Mouse (Mus musculus) forebrain, embryonic 12.5 days (tissue): ENCODE data around the gene Adra2c. TPM values are rescaled to one million over a fixed set of nuclear protein-coding genes. Genes with fewer than 3 reads are reported as not detected.

Experiments
- ATAC-seq: fragments of 200-750 bp; cut with Nextera tagmentation; 2 replicates; pipeline ENCODE4 v1.8.0; 2017; ENCODE audit warnings: moderate TSS enrichment; ENCODE audit not compliant: low FRiP score
- H3K27ac ChIP-seq: fragments of 300-500 bp; sonication (generic); 2 replicates; pipeline ENCODE4 v1.5.1; 2016; ENCODE audit warnings: mild to moderate bottlenecking
- H3K27me3 ChIP-seq: fragments of 300-500 bp; sonication (generic); 2 replicates; pipeline ENCODE4 v1.6.1; 2016; ENCODE audit warnings: mild to moderate bottlenecking
- H3K36me3 ChIP-seq: fragments of 300-500 bp; sonication (generic); replicated peaks from 2 replicates; pipeline ENCODE4 v1.6.1; 2016; ENCODE audit warnings: mild to moderate bottlenecking
- H3K4me1 ChIP-seq: fragments of 300-500 bp; sonication (generic); 2 replicates; pipeline ENCODE4 v1.6.1; 2016
- H3K4me2 ChIP-seq: fragments of 300-500 bp; sonication (generic); 2 replicates; pipeline ENCODE4 v1.6.1; 2016; ENCODE audit warnings: mild to moderate bottlenecking, moderate library complexity
- H3K4me3 ChIP-seq: fragments of 300-500 bp; sonication (generic); replicated peaks from 2 replicates; pipeline ENCODE4 v1.5.1; 2016; ENCODE audit warnings: mild to moderate bottlenecking
- H3K9ac ChIP-seq: fragments of 300-500 bp; sonication (generic); 2 replicates; pipeline ENCODE4 v1.6.1; 2016; ENCODE audit warnings: mild to moderate bottlenecking
- H3K9me3 ChIP-seq: fragments of 300-500 bp; sonication (generic); 2 replicates; pipeline ENCODE4 v1.6.1; 2016
- WGBS: fragments of 180-500 bp; shearing (Covaris S2); methylation state at CpG from one replicate; pipeline ENCODE4 v1.1.7; 2016; 5-methylcytosine and 5-hydroxymethylcytosine counted together
- polyA plus RNA-seq: library from polyadenylated mRNA; unstranded; fragments of >200 nt; fragmentation: Nextera tagmentation; extraction: Ambion mirVana; gene quantifications from 2 replicates; pipeline ENCODE4 v1.2.1, GENCODE M21; 2016

Gene Adra2c
- polyA plus RNA-seq, 1 experiment from 2014 or later, result 0.10 TPM

GRCm38 (mm10) chr5:35279696-35280001 lies 1.5 kb downstream of the Adra2c start:
- H3K9ac ChIP-seq, result peak overlapping the region; percentile 13; the same call in 1 of the 2 replicates

DNA sequence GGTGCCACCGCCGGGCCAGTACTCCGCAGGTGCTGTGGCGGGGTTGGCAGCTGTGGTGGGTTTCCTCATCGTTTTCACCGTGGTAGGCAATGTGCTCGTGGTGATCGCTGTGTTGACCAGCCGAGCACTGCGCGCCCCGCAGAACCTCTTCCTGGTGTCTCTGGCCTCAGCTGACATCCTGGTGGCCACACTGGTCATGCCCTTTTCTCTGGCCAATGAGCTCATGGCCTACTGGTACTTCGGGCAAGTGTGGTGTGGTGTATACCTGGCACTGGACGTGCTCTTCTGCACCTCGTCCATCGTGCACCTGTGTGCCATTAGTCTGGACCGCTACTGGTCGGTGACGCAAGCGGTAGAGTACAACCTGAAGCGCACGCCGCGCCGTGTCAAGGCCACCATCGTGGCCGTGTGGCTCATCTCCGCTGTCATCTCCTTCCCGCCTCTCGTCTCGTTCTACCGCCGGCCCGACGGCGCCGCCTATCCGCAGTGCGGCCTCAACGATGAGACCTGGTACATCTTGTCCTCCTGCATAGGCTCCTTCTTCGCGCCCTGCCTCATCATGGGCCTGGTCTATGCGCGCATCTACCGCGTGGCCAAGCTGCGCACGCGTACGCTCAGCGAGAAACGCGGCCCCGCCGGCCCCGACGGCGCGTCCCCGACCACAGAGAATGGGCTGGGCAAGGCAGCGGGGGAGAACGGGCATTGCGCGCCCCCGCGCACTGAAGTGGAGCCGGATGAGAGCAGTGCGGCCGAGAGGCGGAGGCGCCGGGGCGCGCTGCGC lies 2.1 kb downstream of the Adra2c start:
- no peak overlapping the region for H3K27ac ChIP-seq
- peaks cover 85% of the 10 kb centered on the region for H3K27me3 ChIP-seq
- H3K4me3 ChIP-seq, result peak overlapping the region; percentile 49
- H3K4me1 ChIP-seq, result peaks cover 25% of the 10 kb centered on the region
- H3K9ac ChIP-seq, result no peak overlapping the region
- H3K36me3 ChIP-seq, result no peaks in the 10 kb centered on the region
- H3K4me2 ChIP-seq, result peak overlapping the region; percentile 74
- peak; percentile 58; the same call in 1 of the 2 replicates for ATAC-seq
- no peaks in the 10 kb centered on the region for H3K9me3 ChIP-seq
- 4% methylated on average over 75 of the region's 75 CpGs for WGBS

More at GRCm38 (mm10) chr5:35279696-35280001, 1.5 kb downstream of the Adra2c start:
- no peaks in the 10 kb centered on the region for H3K9me3 ChIP-seq
- H3K27ac ChIP-seq, result no peak overlapping the region
- peak overlapping the region; percentile 74 for H3K4me2 ChIP-seq
- no peaks in the 10 kb centered on the region for H3K36me3 ChIP-seq
- peak overlapping the region; percentile 49 for H3K4me3 ChIP-seq
- H3K27me3 ChIP-seq, result peaks cover 87% of the 10 kb centered on the region
- ATAC-seq, result 0 out of 2 replicates have a peak, but pooled peaks have one; percentile 37
- peaks cover 23% of the 10 kb centered on the region for H3K4me1 ChIP-seq
- WGBS, result under 1% methylated on average over 39 of the region's 49 CpGs

DNA sequence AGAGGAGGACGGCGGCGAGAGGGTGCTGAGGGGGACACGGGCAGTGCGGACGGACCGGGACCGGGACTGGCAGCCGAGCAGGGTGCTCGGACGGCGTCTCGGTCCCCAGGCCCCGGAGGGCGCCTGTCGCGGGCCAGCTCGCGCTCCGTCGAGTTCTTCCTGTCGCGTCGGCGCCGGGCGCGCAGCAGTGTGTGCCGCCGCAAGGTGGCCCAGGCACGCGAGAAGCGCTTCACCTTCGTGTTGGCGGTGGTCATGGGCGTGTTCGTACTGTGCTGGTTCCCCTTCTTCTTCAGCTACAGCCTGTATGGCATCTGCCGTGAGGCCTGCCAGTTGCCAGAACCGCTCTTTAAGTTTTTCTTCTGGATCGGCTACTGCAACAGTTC lies 2.7 kb downstream of the Adra2c start:
- no peaks in the 10 kb centered on the region for H3K36me3 ChIP-seq
- H3K27ac ChIP-seq, result no peak overlapping the region
- peaks cover 27% of the 10 kb centered on the region for H3K4me1 ChIP-seq
- H3K4me3 ChIP-seq, result peak overlapping the region; percentile 49
- WGBS, result 4% methylated on average over 40 of the region's 40 CpGs
- H3K9me3 ChIP-seq, result no peaks in the 10 kb centered on the region
- peaks cover 81% of the 10 kb centered on the region for H3K27me3 ChIP-seq
- ATAC-seq, result no peak
- no peak overlapping the region for H3K9ac ChIP-seq
- H3K4me2 ChIP-seq, result peak overlapping the region; percentile 74

- WGBS, result 40% methylated on average over 3 of the region's 3 CpGs
- ATAC-seq, result no peak
- Histone ChIP-seq H3K4me1 (peaks cover 8% of the 10 kb centered on the region), H3K27ac (no peak overlapping the region; the same call in 1 of the 2 replicates), H3K36me3 (no peaks in the 10 kb centered on the region), H3K9me3 (no peaks in the 10 kb centered on the region), H3K4me2 (no peak overlapping the region), H3K4me3 (no peak overlapping the region), H3K9ac (no peak overlapping the region), H3K27me3 (peaks cover 43% of the 10 kb centered on the region)
Observed at GRCm38 (mm10) chr5:35285281-35285680, 7.2 kb downstream of the Adra2c start.

- no peak for ATAC-seq
- Histone ChIP-seq H3K9me3 (no peaks in the 10 kb centered on the region), H3K9ac (no peak overlapping the region), H3K4me2 (no peak overlapping the region), H3K27me3 (peaks cover 37% of the 10 kb centered on the region), H3K27ac (no peak overlapping the region), H3K4me1 (peaks cover 4% of the 10 kb centered on the region; the same call in 1 of the 2 replicates), H3K36me3 (no peaks in the 10 kb centered on the region), H3K4me3 (no peak overlapping the region)
- WGBS, result 76% methylated on average over 5 of the region's 5 CpGs
Observed at GRCm38 (mm10) chr5:35286190-35286589, 8.1 kb downstream of the Adra2c start.

DNA sequence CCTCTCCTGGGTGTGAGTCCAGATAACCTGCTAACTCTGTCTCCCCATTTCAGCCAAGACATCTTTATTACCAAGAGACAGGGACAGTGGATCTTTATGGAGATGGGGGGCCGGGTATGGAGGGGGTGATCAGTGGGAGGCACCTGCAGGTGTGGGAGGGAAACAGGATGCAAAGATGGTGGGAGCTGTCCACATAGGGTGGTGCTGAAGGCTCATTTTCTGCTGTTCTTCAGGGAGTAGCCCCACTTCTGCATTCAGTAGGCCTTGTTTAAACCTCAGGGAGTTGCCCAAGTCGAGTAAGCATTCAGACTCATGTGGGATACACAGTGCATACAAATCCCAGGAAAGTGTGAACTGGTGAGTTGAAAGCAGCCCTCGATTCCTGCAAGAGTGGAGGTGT lies 21.5 kb downstream of the Adra2c start:
- no peaks in the 10 kb centered on the region for H3K36me3 ChIP-seq
- 21% methylated on average over 3 of the region's 3 CpGs for WGBS

GRCm38 (mm10) chr5:35304191-35304590 lies 26.1 kb downstream of the Adra2c start:
- no peak overlapping the region for H3K9ac ChIP-seq
- ATAC-seq, result no peak
- no peak overlapping the region for H3K27ac ChIP-seq
- H3K4me1 ChIP-seq, result no peaks in the 10 kb centered on the region
- H3K9me3 ChIP-seq, result no peaks in the 10 kb centered on the region
- WGBS, result 82% methylated on average over 3 of the region's 3 CpGs
- 0 out of 2 replicates have a peak, but pooled peaks cover 3% of the 10 kb centered on the region for H3K27me3 ChIP-seq
- no peaks in the 10 kb centered on the region for H3K36me3 ChIP-seq
- H3K4me2 ChIP-seq, result no peak overlapping the region
- H3K4me3 ChIP-seq, result no peak overlapping the region

More for the DNA sequence above, 21.5 kb downstream of the Adra2c start:
- Histone ChIP-seq H3K9me3 (no peaks in the 10 kb centered on the region), H3K27ac (no peak overlapping the region), H3K9ac (no peak overlapping the region), H3K27me3 (0 out of 2 replicates have a peak, but pooled peaks cover 4% of the 10 kb centered on the region), H3K4me2 (no peak overlapping the region), H3K4me1 (no peaks in the 10 kb centered on the region), H3K4me3 (no peak overlapping the region)
- no peak for ATAC-seq

- peaks cover 3% of the 10 kb centered on the region; the same call in 1 of the 2 replicates for H3K27me3 ChIP-seq
- no peak overlapping the region for H3K9ac ChIP-seq
- H3K36me3 ChIP-seq, result no peaks in the 10 kb centered on the region
- 75% methylated on average over 10 of the region's 10 CpGs for WGBS
- H3K4me3 ChIP-seq, result no peak overlapping the region
- no peaks in the 10 kb centered on the region for H3K4me1 ChIP-seq
- H3K9me3 ChIP-seq, result no peaks in the 10 kb centered on the region
- no peak overlapping the region for H3K27ac ChIP-seq
- no peak for ATAC-seq
- H3K4me2 ChIP-seq, result no peak overlapping the region
Observed at GRCm38 (mm10) chr5:35305332-35305731, 27.2 kb downstream of the Adra2c start.

GRCm38 (mm10) chr5:35306692-35307091 lies 28.6 kb downstream of the Adra2c start:
- no peak overlapping the region for H3K4me2 ChIP-seq
- H3K9ac ChIP-seq, result no peak overlapping the region
- no peak for ATAC-seq
- H3K9me3 ChIP-seq, result no peaks in the 10 kb centered on the region
- H3K27me3 ChIP-seq, result peaks cover 12% of the 10 kb centered on the region
- no peaks in the 10 kb centered on the region for H3K36me3 ChIP-seq
- WGBS, result 91% methylated on average over 1 of the region's 1 CpGs
- H3K27ac ChIP-seq, result no peak overlapping the region
- no peaks in the 10 kb centered on the region for H3K4me1 ChIP-seq
- no peak overlapping the region for H3K4me3 ChIP-seq

GRCm38 (mm10) chr5:35309853-35310252 lies 31.7 kb downstream of the Adra2c start:
- no peaks in the 10 kb centered on the region for H3K9me3 ChIP-seq
- no peak overlapping the region for H3K9ac ChIP-seq
- ATAC-seq, result no peak
- no peak overlapping the region for H3K4me2 ChIP-seq
- WGBS, result 46% methylated on average over 7 of the region's 7 CpGs
- peaks cover 41% of the 10 kb centered on the region for H3K27me3 ChIP-seq
- no peaks in the 10 kb centered on the region for H3K36me3 ChIP-seq
- no peak overlapping the region for H3K4me3 ChIP-seq
- H3K4me1 ChIP-seq, result peaks cover 14% of the 10 kb centered on the region
- no peak overlapping the region for H3K27ac ChIP-seq

GRCm38 (mm10) chr5:35311738-35312250 lies 33.7 kb downstream of the Adra2c start:
- no peaks in the 10 kb centered on the region for H3K9me3 ChIP-seq
- peaks cover 50% of the 10 kb centered on the region for H3K27me3 ChIP-seq
- no peak overlapping the region for H3K27ac ChIP-seq
- 86% methylated on average over 5 of the region's 5 CpGs for WGBS
- H3K9ac ChIP-seq, result no peak overlapping the region
- H3K4me1 ChIP-seq, result peaks cover 14% of the 10 kb centered on the region
- H3K4me3 ChIP-seq, result no peak overlapping the region
- no peaks in the 10 kb centered on the region for H3K36me3 ChIP-seq
- no peak for ATAC-seq
- no peak overlapping the region for H3K4me2 ChIP-seq

- 2% methylated on average over 21 of the region's 21 CpGs for WGBS
- H3K27me3 ChIP-seq, result peaks cover 50% of the 10 kb centered on the region
- peak; percentile 69; the same call in 1 of the 2 replicates for ATAC-seq
- no peak overlapping the region for H3K27ac ChIP-seq
- H3K4me1 ChIP-seq, result peaks cover 14% of the 10 kb centered on the region
- no peak overlapping the region; the same call in 1 of the 2 replicates for H3K9ac ChIP-seq
- H3K9me3 ChIP-seq, result no peaks in the 10 kb centered on the region
- H3K4me2 ChIP-seq, result peak overlapping the region; percentile 50
- no peaks in the 10 kb centered on the region for H3K36me3 ChIP-seq
- H3K4me3 ChIP-seq, result peak overlapping the region; percentile 24
Observed at GRCm38 (mm10) chr5:35313231-35313821, 35.2 kb downstream of the Adra2c start.
